Mouse (Mus musculus): ENCODE results near the gene Vamp4.

The Vamp4 gene

DNA sequence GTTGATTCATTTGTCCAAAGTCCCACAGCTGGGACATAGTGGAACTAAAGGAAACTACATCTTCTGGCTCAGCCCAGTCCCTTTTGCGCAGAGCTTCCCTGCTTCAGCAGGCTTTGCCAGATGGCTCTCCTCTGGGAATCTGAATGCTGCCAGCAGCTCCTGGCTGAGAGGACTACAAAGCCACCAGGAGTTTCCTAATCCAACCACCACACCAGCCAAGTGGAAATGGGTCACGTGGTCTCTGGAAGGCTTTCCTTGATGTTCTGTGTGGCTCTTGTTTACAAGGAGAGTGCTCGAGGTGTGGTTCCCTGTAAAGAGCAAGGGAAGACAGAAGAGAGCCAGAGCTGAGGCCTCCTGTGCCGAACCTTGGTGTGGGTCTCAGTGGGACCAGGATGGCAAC lies 73.4 kb downstream of the Vamp4 start:
- in situ Hi-C loops (cut with MboI, MseI), result no loop called here

DNA sequence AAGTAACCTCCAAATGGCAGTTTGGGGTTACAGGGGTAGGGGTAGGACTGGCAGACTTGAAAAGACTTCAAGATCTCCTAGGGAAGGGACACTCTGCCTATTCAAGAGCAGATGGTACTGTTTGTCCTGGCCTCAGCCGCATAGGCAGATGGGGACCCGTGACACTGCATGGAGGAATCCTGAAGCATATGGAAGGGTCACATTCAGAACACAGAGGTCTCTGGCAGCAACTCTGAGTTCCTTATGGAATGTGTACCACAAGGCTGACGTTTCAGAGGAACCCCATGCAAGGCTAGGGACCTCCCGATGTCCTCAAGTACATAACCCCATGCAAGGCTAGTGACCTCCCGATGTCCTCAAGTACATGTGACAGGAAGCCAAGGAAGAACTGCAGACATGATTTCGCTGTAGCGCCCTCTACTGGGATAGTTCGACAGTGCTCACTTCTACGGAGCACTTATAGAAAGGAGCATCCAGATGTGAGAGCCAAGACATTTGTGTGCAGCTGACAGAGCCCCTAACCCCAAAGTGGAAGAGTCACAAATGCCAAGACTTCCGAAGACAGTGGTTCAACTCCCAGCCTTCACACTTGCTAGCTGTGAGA lies 75.9 kb downstream of the Vamp4 start:
- in situ Hi-C loops (cut with MboI, MseI), result no loop called here

DNA sequence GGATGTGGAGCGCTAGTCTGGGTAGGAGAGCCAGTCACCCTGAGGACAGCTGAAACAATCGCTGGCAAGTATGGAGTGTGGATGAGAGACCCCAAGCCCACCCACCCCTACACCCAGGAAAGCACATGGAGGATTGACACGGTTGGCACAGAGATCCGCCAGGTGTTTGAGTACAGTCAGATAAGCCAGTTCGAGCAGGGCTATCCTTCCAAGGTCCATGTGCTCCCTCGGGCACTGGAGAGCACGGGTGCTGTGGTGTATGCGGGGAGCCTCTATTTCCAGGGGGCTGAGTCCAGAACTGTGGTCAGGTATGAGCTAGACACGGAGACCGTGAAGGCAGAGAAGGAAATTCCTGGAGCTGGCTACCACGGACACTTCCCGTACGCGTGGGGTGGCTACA lies 78.1 kb downstream of the Vamp4 start:
- in situ Hi-C loops (cut with MboI, MseI), result no loop called here
